Mouse (Mus musculus) mouse trophoblast stem cell (cell line): ENCODE measurements around the gene Kif6.

ENCODE experiments used
- in situ Hi-C, 2 experiments: fragments of 300-500 bp; cut with MseI, MboI; formaldehyde crosslinking; loops; 2 replicates in 1 of 2; 3 replicates in 1 of 2; pipeline ENCODE4 v1.15.1; 2025

The Kif6 gene

GRCm38 (mm10) chr17:49736364-49736763, 121.4 kb downstream of the Kif6 start:
- in situ Hi-C loops: no loop called here

DNA sequence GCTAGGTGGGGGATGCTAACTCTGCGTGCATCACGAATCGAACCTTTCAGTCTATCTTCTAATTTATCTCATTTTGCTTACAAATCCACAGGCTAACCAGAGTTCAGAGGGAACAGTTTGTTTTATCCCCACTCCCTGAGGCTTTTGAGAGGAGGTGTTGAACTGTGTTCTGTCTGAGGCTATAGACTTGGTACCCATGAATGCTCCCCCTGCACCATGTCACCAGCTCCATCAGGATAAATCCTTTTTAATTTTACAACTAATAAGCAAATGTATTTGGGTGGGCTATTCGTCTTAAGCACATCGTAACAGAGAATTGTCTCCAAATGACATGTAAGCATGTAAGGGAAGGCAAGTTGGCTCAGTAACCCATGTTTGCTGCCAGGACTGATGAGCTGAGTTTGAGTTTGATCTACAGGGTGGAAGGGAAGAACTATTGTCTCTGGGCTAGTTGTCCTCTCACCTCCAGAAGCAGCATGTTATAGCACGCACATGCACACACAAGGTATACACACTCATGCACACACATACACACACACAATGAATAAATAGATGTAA, 122.4 kb downstream of the Kif6 start:
- in situ Hi-C loops: no loop called here

DNA sequence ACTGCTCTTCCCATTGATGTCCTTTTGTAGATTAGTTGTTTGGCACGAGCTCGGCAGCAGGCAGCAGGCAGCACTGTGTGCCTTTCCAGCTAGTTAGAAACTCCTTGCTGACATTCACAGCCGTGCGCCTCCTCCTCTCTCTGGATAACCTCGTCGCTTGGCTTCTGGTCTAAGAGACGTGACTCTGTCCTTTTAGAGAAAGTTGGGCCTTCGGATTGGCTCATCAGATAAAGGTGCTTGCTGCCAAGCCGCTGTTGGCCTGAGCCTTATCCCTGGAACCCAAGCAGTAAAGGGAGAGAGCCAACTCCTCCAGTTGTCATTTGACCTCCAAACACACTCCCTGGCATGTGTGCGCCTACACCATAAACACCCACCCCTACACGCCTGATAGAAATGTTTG, 123.4 kb downstream of the Kif6 start:
- in situ Hi-C loops: no loop called here

GRCm38 (mm10) chr17:49739896-49740679, 125.2 kb downstream of the Kif6 start:
- in situ Hi-C loops: no loop called here

DNA sequence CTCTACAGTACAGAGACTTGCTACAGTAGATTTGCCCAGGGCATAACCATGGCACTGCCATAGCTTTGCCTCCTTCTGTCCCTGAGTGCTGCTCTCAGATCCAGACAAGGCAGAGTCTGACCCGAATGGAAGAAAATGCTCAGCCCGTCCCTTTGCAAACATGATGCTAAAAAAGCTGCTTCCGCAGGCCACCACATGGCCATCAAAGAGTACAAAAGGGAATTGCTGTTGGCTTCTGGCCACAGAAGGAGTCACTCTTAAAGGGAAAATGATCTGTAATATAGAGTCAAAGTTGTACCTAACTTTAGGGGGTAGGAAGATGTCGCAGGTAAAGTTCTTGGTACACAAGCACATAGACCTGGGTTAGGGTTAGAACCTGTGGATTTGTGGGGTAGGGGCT, 126.2 kb downstream of the Kif6 start:
- in situ Hi-C loops: no loop called here

DNA sequence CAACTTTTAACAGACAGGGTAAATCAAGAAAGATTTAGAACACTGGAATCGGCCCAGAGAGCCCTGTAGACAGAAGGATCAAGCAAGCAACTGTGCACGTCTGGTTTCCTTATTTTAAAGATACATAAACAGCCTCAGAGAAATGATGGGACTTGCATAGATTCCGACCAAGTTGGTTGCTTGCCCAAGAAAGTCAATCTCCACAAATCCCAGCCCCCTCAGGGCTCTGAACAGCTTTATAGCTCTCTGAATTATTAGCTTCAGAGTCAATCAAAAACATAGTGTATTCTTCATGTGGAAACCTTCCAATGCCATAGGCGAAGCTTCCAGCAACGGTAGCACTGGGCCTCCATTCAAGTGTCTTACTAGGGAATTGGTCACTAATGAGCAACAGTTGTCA, 127.0 kb downstream of the Kif6 start:
- in situ Hi-C loops: no loop called here

GRCm38 (mm10) chr17:49743580-49744463, 128.9 kb downstream of the Kif6 start:
- in situ Hi-C loops: no loop called here

DNA sequence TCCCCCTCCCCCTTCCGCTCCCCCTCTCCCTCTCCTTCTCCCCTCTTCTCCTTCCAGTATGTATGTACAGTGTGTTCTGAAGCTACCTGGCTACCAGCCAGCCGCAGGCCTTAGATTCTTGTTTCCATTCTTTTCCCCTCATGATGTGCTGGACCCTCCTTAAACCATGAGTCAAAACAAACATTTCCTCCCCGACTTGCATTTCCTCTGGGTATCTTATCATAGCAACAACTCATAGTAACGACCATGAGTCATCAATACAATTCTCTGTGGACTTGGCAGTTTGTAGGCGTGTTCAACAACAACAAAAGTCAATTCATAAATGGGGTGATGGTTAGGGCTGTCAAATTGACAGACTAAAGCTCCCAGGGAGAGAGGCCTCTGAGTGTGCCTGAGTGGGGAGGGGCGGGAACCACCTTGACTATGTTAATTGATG, 136.0 kb downstream of the Kif6 start:
- in situ Hi-C loops: no loop called here

- in situ Hi-C loops: no loop called here
These were observed 138.9 kb downstream of the Kif6 start for GRCm38 (mm10) chr17:49753874-49754273.

- in situ Hi-C loops: no loop called here
These were observed 141.9 kb downstream of the Kif6 start for GRCm38 (mm10) chr17:49756862-49757261.

- in situ Hi-C loops: no loop called here
These were observed 144.1 kb downstream of the Kif6 start for GRCm38 (mm10) chr17:49759047-49759446.

DNA sequence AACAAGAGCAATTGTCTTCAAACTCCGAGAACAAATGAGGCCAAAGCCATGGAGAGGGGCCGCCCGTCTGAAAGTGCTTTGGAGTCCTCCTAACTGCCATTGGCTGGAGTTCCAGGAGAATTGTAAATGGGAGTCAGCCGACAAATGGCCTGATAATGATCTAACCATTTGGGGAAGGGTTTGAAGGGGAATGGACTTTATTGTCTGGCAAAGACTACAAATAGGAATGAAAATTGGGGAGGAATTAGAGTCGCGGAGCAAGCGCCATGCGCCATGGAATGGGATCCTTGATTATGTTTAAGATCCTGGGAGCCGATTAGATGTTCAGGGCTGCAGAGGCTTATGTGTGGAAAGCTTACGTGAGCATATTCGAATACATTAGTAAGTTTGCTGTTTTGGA, 146.3 kb downstream of the Kif6 start:
- in situ Hi-C loops: no loop called here

DNA sequence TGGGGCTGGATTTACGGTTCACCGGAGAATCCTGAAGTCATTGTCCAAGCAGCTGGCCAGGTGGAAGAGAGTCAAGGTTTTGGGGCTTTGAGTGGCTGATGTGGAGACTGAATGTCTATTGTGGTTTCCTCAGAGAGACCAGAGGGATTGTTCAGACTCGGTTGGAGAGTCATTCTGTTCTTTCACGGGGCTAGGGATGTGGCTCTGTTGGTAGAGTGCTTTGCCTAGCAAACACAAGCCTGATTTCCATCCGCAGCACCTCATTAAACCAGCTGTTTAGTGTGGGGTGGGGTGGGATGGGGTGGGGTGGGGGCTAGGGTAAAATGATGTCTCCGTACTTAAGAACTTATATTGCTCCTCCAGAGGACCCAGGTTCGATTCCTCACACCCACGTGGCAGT, 146.9 kb downstream of the Kif6 start:
- in situ Hi-C loops: no loop called here

GRCm38 (mm10) chr17:49764963-49765362, 150.0 kb downstream of the Kif6 start:
- in situ Hi-C loops: no loop called here

- in situ Hi-C loops: no loop called here
These were observed 152.9 kb downstream of the Kif6 start for GRCm38 (mm10) chr17:49767717-49768370.

DNA sequence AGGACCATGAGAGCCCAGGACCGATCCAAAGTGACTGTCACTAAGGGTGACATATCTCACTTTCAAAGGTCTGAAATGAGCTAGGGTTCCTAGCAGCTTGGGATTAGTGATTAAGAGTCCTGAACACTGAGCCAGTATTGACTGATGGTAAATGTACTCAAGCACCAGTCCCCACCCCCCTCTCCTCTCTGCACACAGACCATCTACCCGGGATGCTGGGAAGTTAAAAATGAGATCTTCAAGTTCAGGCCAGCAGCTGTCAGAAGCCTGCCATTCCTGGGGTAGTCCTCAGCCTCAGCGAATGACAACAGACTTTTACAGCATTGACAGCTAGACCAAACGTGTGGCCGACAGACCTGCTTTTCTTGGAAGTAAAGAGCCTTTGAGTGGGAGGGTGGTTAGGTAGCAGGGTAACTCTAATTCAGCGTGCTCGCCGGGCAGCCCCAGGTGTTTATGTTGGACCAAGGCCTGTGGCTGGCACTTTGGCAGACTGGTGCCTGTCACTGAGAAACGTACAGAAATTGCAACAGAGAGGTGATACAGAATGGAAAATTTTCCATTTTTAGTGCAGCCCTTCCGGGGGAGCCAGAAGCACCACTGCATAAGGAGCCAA, 156.9 kb downstream of the Kif6 start:
- in situ Hi-C loops: no loop called here

DNA sequence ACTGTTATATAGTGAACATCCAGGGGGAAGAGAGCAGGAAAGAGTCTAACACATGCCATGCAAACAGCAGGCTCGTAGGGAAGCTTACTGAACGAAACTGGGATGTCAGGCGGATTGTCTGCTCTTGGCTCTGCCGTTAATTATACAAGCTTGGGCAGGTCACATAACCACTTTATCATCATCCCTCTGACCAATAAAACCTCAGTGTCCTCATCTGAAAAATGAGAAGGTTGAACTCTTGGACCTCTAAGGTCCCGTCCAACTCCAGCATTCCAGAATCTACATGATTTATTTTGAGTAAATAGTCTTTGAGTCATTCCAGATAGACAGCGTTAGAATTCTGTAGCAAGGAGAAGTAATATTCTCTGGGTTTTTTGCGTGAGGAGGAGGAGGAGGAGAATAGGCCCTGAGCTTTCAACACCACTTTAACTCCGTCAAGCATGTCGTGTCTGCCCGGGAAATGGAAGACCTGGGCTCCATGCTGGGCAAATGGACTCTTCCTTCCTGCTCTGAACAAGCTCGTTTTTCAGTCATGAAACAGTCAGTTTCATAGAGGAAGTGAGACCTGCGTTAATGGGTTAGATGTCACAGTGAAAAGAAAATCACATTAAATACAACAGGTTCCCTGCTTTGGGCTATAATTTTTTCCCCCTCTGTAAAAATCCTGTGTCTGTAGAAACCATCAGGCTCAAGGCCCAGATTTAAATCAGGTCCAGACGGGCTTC, 162.3 kb downstream of the Kif6 start:
- in situ Hi-C loops: no loop called here

DNA sequence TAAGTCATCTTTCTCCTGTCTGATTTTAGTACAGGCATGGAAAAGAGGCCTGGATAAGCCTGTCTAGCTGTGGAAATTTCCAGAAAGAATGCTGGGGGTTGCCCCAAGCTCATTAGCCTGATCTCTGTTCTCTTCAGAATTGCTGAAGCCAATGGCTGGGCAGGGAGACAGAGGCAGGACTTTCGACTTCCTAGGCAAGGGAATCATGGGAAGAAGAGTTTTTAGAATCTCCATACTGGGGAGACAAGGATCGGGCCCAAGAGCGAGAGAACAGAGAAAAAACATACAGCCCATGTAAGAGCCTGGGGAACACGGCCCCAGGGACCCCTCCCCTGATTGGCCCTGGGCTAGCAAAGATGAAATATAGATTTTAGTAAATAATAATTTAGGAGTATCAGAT, 164.1 kb downstream of the Kif6 start:
- in situ Hi-C loops: no loop called here

DNA sequence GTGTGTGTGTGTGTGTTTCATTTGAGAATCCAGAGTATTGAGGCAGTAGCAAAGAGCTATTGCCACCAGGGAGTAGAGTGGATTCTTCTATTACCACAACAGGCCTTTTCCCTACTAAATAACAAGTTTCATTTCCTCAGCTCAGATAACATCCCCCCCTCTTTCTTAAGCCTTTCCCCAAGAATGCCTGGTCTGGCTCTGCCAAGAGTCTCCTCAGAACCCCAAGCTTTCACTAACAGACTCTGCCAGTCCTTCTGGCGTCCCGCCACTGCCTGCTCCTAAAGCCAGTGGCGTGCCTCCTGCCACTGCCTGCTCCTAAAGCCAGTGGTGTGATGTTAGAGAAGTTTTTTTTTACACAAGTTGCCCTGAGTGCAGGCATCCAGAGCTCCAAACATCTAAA, 164.6 kb downstream of the Kif6 start:
- in situ Hi-C loops: no loop called here

GRCm38 (mm10) chr17:49785851-49786250, 170.9 kb downstream of the Kif6 start:
- in situ Hi-C loops: no loop called here

GRCm38 (mm10) chr17:49787351-49787750, 172.4 kb downstream of the Kif6 start:
- in situ Hi-C loops: no loop called here
